Mouse (Mus musculus): ENCODE data around the gene Sdhaf3.

Gene Sdhaf3

DNA sequence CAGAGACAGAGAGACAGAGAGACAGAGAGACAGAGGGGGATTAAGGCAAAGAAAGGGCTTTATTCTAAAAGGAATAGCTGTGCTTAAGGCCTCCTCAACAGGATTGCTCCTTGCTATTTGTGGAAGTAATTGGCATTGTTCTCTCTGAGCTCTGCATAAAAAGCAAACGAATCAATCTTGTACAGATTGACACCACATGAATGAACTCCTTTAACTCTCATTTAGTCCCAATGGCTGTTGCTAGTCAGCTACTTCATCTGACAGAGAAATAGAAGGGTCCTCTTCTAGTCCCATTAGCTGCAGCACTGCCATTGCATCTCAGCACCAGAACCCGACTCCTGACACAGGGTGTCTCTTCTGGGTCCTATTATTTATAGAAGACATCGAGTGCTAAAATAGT is 113.0 kb downstream of the Sdhaf3 start:
- DNase-seq (ENCODE audit: low spot score): no peak

DNA sequence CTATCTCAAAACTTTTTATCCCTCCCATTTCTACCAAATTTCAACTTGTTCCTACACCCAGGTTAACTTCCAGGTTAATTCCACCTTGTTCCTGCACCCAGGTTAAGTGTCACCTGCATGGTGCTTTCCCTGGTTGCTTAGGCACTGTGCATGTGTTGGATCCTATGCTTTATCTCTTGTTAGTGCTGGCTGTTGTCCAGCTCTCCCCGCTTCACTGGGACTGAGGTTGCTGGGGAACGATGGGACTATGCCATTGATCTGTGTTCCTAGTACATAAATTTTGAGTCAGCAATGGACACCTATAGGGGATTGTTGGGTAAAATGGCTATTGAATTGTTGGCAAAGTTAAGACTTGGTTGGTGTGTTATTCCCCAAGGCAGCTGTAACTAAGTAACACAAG is 113.7 kb downstream of the Sdhaf3 start:
- no peak for DNase-seq (ENCODE audit: low spot score)

DNA sequence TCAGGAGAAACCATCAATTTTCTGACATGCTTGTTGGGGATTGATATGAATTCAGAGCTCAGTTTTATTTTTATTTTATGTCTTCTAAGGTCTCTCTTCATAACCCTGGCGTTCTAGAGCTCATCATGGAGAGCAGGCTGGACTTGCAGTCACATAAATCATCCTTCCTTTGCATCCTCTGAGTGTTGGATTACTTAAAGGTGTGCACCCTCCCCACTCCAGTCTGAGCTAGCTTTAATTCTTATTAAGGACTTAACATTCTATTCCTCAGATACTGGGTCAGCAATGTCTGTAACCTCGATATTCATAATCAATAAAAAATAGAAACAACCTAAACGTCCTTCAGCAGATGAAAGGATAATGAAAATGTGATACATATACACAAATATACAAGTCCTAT is 126.2 kb downstream of the Sdhaf3 start:
- no peak for DNase-seq (ENCODE audit: low spot score)

DNA sequence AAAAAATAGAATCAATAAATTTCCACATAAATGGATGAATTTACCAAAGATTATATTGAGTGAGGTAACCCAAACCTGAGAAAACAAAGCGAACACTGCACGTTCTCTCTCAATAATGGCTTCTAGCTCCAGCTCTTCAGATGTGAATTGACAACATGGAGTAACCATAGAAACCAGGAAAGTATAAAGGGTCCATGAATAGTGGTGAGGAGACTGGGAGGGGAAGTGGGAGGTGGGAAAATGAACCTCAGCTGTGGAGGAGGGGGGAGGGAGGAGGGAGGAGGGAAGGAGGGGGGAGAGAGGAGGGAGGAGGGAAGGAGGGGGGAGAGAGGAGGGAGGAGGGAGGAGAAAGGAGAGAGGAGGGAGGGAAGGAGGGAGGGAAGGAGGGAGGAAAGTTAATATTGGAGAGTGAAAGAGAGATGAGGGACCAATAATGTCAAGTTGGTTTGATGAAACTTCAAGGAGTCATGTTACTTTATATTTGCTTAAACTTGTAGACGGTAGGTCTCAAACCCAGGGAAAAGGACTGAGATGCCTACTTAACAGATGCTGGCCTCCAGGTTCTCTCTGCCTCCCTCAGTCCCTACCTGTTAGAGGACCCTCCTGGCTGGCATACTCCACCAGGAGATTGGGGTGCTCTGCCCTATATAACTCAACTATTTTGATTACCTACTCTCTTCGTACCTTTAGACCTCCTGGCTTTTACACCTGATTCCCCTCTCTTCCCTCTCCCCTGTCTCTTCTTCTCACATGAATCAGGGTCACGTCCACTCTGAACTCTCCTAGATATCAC is 126.9 kb downstream of the Sdhaf3 start:
- no peak for DNase-seq (ENCODE audit: low spot score)

DNA sequence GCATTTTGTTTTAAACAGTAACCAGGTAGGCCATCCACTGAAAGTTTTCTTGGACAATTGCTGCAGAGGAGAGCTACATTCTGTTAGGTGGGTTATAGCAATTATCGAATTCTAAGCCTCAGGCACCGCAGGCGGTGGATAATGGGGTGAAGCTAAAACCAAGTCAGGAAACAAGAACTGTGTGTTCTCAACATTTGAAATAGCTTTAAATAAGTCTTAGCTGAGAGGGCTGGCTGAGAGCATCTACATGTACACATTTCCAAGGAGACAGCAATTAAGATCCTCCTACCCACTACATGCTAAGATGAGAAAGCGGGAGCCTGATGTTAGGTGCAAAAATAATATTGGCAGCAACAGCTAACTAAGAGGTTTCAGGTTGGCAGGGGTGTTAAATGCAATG is 127.9 kb downstream of the Sdhaf3 start:
- DNase-seq (ENCODE audit: low spot score): no peak

DNA sequence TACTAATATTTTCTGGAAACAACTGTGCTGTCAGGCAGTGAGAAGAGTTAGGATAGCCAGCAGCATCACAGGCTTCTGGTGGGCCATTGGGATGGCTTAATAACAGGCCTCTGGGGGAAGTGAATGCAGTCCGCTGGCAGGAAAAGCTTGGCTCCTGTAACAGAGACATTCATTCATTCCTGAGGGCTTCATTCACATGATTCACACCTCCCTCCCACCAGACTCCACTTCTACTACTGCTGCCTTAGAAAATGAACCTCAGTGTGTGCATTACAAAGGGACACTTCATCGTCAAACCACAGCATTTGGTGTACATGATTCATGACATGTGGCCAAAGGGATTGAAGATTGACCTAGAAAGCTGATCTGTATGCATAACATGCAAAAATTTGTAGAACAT is 128.6 kb downstream of the Sdhaf3 start:
- DNase-seq (ENCODE audit: low spot score): no peak

DNA sequence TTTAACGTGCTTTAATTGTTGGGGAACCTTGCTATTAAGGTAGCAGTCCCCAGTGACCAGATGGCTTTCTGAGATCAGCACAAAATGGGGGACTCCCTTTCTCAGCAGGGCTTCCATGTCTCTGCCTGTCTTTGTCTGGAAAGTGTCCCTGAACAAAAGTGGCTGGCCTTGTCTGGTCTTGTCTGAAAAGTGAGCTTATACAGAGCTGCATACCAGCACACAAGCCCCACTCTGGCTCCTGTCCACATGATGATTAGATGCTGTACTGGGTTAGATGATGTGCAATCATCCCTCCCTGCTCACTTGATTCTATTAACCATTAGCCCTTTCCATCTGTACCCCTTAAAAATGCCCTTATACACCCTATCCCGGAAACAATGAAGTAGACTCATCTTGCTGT is 129.7 kb downstream of the Sdhaf3 start:
- no peak for DNase-seq (ENCODE audit: low spot score)

DNA sequence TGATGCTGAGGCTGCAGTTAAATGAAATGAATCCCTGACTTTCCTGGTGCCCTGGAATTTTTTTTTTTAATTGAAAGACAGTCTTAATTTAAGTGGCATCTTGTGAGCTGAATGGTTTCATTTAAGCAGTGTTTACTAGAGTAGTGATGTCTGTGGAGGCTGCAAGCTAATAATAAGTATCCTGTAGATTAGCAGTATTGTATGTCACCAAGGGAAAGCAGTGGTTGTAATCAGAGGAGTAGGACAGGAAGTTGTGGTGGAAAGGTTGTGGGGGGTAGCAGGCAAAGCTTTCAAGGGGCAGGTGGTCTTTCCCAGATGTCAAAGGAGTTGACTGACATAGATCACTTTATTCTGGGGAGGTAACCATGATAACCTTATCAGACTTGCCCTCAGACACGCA is 136.3 kb downstream of the Sdhaf3 start:
- DNase-seq (ENCODE audit: low spot score): no peak
